Mouse (Mus musculus): ENCODE measurements around the gene Tex47. TPM values are rescaled to one million over a fixed set of nuclear protein-coding genes. Genes with fewer than 3 reads are reported as not detected.

Tex47 gene
- polyA plus RNA-seq (2021; fragmentation: Nextera tagmentation) = not detected in 2 replicates
- long read RNA-seq, experiment 1 = 0 reads
- long read RNA-seq, experiment 2 = 0 reads

DNA sequence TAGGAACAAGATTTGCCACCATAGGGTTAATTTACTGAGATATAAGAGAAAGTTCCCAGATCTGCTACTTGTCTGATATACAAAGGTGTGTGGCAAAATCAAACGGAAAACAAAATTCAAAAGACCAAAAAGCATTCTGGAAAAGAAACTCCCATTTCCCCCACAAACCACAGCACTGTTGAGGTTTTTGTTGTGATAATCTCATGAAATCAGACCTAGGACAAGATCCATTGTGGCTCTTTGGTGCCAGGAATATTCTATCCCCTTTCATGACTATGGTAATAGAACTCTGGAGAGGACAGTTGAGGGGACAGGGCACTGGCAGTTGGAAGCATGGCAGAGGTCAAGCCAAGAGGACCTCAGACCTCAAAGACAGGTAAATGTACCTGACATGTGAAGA is at the start of gene Tex47:
TSS of gene Tex47 (plus strand) at position 301 of the 400 bp plus-strand sequence.

DNA sequence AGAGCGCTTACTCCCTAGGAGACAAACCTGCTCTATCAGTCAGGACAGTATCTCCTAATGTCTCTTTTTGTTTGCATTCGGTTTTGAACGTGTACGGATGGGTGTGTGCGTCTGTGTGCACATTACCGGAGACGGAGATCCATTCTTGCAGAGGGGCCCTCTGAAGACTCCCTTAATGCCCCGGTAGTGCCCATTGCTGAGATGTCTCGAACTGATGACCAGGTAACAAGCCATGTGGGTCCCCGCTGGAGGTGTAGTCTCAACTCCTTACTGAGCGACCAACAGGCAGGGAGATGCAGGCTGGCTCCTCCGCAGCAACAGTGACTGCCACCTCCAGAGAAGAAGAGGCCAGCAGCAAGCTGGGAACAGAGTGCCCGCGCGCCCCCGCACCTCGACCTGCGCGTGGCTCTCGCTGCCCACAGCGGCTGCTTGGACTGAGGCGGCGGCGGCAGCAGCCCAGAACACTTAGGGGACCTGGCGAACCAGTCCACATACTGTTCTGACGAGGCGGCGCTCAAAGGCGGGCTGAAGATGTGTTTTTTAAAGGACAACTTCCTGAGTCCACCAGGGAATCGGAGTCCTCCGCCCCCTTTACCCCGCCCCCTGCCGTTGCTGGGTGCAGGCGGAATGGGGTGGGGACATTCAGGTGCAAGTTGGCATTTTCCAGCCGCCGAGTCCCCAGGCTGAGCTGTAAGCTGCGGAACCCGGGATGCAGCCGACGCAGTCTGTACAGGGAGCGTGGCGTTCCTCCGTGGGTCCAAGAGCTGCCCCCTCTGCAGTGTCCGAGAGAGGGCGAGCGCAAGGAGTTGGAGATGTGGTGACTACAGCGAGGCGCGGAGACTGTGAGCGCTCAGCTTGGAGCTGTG is 40.5 kb downstream of the Tex47 start, which contains the start of gene Zfp804b:
TSS of gene Zfp804b (minus strand) at position 612 of the 866 bp plus-strand sequence.

Other genes with a start within 250 kb of the Tex47 start
- 0.51 and 0.86 TPM in 2 replicates for gene Zfp804b, start 40.6 kb downstream of the Tex47 start, polyA plus RNA-seq (2021; fragmentation: Nextera tagmentation)